In genomic region chr9:77551036-77551512, GRCm38 (mm10) we compare ENCODE assay signal across 16 mouse cellular contexts. TPM values are rescaled to one million over a fixed set of nuclear protein-coding genes. Genes with fewer than 3 reads are reported as not detected.
DNase-seq lines count a peak whose midpoint lies in the region; ATAC-seq and TF ChIP-seq lines count a peak whose summit lies in the region.
"Had no signal": no experiment of that assay in that cellular context is flagged by ENCODE, and none has a peak within 500 bp of the region (broad histone marks: within the 10 kb centered on the region; RNA-seq: fewer than 3 reads in every experiment).

No protein-coding gene starts in this region.

- TF ChIP-seq POLR2A in ES-Bruce4 (IDR thresholded peaks at IDR 0.05; ENCODE audit: insufficient read depth, low read length): no peak

- H3K9me3 ChIP-seq in liver, embryonic 14.5 days (ENCODE audit: control insufficient read depth, low read length): no peaks in the 10 kb centered on the region
- H3K9me3 ChIP-seq in liver, embryonic 11.5 days (ENCODE audit: control insufficient read depth, low read length): no peaks in the 10 kb centered on the region
- no peaks in the 10 kb centered on the region for H3K9me3 ChIP-seq in ES-Bruce4 (replicated peaks; ENCODE audit: control insufficient read depth, insufficient read depth, low read length, poor library complexity, severe bottlenecking)
- no peaks in the 10 kb centered on the region for H3K9me3 ChIP-seq in forebrain, embryonic 15.5 days
- H3K9me3 ChIP-seq in forebrain, embryonic 13.5 days (replicated peaks): no peaks in the 10 kb centered on the region
- H3K9me3 ChIP-seq: hindbrain, embryonic 10.5 days; limb, embryonic 12.5 days had no signal

- TF ChIP-seq EP300 in liver, embryonic 14.5 days (IDR thresholded peaks at IDR 0.05; ENCODE audit: low read depth): no peak
- TF ChIP-seq EP300 in ES-Bruce4 (IDR thresholded peaks at IDR 0.05; ENCODE audit: insufficient read depth, low read depth, low read length): no peak

- no peak for ATAC-seq in liver, embryonic 14.5 days (ENCODE audit: insufficient read depth)
- ATAC-seq in liver, embryonic 11.5 days (replicated peaks; ENCODE audit: low FRiP score): no peak
- peak; percentile 83 to 92 for ATAC-seq in hematopoietic stem cell, adult 5-6 weeks (replicated peaks in 1 of 2; ENCODE audit: insufficient read depth in 1 of 2, low FRiP score in 2 of 2, low TSS enrichment in 1 of 2, low read depth in 1 of 2, poor library complexity in 2 of 2, severe bottlenecking in 2 of 2)
- no peak for ATAC-seq in forebrain, embryonic 15.5 days (replicated peaks)
- no peak for ATAC-seq in forebrain, embryonic 13.5 days
- ATAC-seq: Patski had no signal

- DNase-seq in liver, embryonic 14.5 days (ENCODE audit: low read depth in 3 of 3, low spot score in 3 of 3): no peak
- DNase-seq in liver, embryonic 11.5 days (ENCODE audit: low spot score): no peak
- peak; percentile 81 for DNase-seq in A20 (ENCODE audit: low read depth, low spot score)
- no peak for DNase-seq in retina, postnatal 1 day
- DNase-seq: adrenal gland, postnatal 10 days; kidney, postnatal 10 days; lung, postnatal 36 days had no signal

- WGBS in liver, embryonic 14.5 days (ENCODE audit: insufficient replicate concordance): 17% methylated on average over 7 of the region's 7 CpGs
- WGBS in liver, embryonic 11.5 days: 40% methylated on average over 7 of the region's 7 CpGs
- 75% methylated on average over 7 of the region's 7 CpGs for WGBS in forebrain, embryonic 15.5 days
- 72% methylated on average over 7 of the region's 7 CpGs for WGBS in forebrain, embryonic 13.5 days

- peaks cover under 1% of the 10 kb centered on the region; the same call in 1 of the 2 replicates for H3K27me3 ChIP-seq in liver, embryonic 14.5 days (ENCODE audit: control insufficient read depth, insufficient read depth, low read length)
- no peaks in the 10 kb centered on the region for H3K27me3 ChIP-seq in liver, embryonic 11.5 days (replicated peaks; ENCODE audit: control insufficient read depth, insufficient read depth, low read length)
- no peaks in the 10 kb centered on the region for H3K27me3 ChIP-seq in ES-Bruce4 (ENCODE audit: control insufficient read depth, insufficient read depth, low read length, poor library complexity, severe bottlenecking)
- H3K27me3 ChIP-seq in forebrain, embryonic 15.5 days: no peaks in the 10 kb centered on the region
- no peaks in the 10 kb centered on the region for H3K27me3 ChIP-seq in forebrain, embryonic 13.5 days
- H3K27me3 ChIP-seq: limb, embryonic 12.5 days had no signal

- no peaks in the 10 kb centered on the region for H3K36me3 ChIP-seq in liver, embryonic 14.5 days (replicated peaks; ENCODE audit: control insufficient read depth, insufficient read depth, low read depth)
- no peaks in the 10 kb centered on the region for H3K36me3 ChIP-seq in liver, embryonic 11.5 days (ENCODE audit: control insufficient read depth, insufficient read depth, low read length)
- no peaks in the 10 kb centered on the region for H3K36me3 ChIP-seq in ES-Bruce4 (ENCODE audit: control insufficient read depth, insufficient read depth, low read length, poor library complexity, severe bottlenecking)
- H3K36me3 ChIP-seq in forebrain, embryonic 15.5 days: no peaks in the 10 kb centered on the region
- H3K36me3 ChIP-seq in forebrain, embryonic 13.5 days (ENCODE audit: poor library complexity, severe bottlenecking): no peaks in the 10 kb centered on the region
- H3K36me3 ChIP-seq: hindbrain, embryonic 10.5 days; limb, embryonic 12.5 days had no signal

- H3K4me1 ChIP-seq in liver, embryonic 14.5 days (replicated peaks; ENCODE audit: control insufficient read depth in 2 of 2, insufficient read depth in 2 of 2, low read length in 1 of 2): no peaks in the 10 kb centered on the region
- no peaks in the 10 kb centered on the region for H3K4me1 ChIP-seq in liver, embryonic 11.5 days (replicated peaks; ENCODE audit: control insufficient read depth, insufficient read depth, low read length)
- H3K4me1 ChIP-seq in ES-Bruce4 (ENCODE audit: control insufficient read depth, insufficient read depth, low read length): no peaks in the 10 kb centered on the region
- no peaks in the 10 kb centered on the region for H3K4me1 ChIP-seq in forebrain, embryonic 15.5 days
- no peaks in the 10 kb centered on the region for H3K4me1 ChIP-seq in forebrain, embryonic 13.5 days
- H3K4me1 ChIP-seq: limb, embryonic 12.5 days had no signal

- H3K4me3 ChIP-seq in liver, embryonic 14.5 days (ENCODE audit: insufficient read depth in 1 of 2, low read depth in 2 of 2, low read length in 2 of 2): no peak overlapping the region
- no peak overlapping the region for H3K4me3 ChIP-seq in liver, embryonic 11.5 days (ENCODE audit: low read depth, low read length)
- H3K4me3 ChIP-seq in ES-Bruce4 (ENCODE audit: low read depth, low read length): no peak overlapping the region
- no peak overlapping the region for H3K4me3 ChIP-seq in forebrain, embryonic 15.5 days
- no peak overlapping the region for H3K4me3 ChIP-seq in forebrain, embryonic 13.5 days
- H3K4me3 ChIP-seq: erythroblast, embryonic 14.5 days; hindbrain, embryonic 10.5 days; limb, embryonic 12.5 days had no signal

- no peak overlapping the region for H3K4me2 ChIP-seq in liver, embryonic 14.5 days (ENCODE audit: low read depth)
- no peak overlapping the region for H3K4me2 ChIP-seq in liver, embryonic 11.5 days
- no peak overlapping the region for H3K4me2 ChIP-seq in forebrain, embryonic 15.5 days (replicated peaks)
- no peak overlapping the region for H3K4me2 ChIP-seq in forebrain, embryonic 13.5 days
- H3K4me2 ChIP-seq: heart, embryonic 11.5 days; limb, embryonic 12.5 days had no signal

- no peak overlapping the region for H3K27ac ChIP-seq in liver, embryonic 14.5 days
- no peak overlapping the region for H3K27ac ChIP-seq in liver, embryonic 11.5 days (ENCODE audit: low read depth, low read length)
- H3K27ac ChIP-seq in ES-Bruce4 (ENCODE audit: insufficient read depth, low read length): no peak overlapping the region
- no peak overlapping the region for H3K27ac ChIP-seq in forebrain, embryonic 15.5 days (replicated peaks)
- no peak overlapping the region for H3K27ac ChIP-seq in forebrain, embryonic 13.5 days
- H3K27ac ChIP-seq: hindbrain, embryonic 10.5 days; limb, embryonic 12.5 days had no signal

- no peak overlapping the region for H3K9ac ChIP-seq in liver, embryonic 14.5 days (replicated peaks)
- no peak overlapping the region for H3K9ac ChIP-seq in liver, embryonic 11.5 days (ENCODE audit: low read depth, low read length)
- no peak overlapping the region for H3K9ac ChIP-seq in ES-Bruce4 (ENCODE audit: low read depth, poor library complexity, severe bottlenecking)
- H3K9ac ChIP-seq in forebrain, embryonic 15.5 days (replicated peaks): no peak overlapping the region
- H3K9ac ChIP-seq in forebrain, embryonic 13.5 days: no peak overlapping the region
- H3K9ac ChIP-seq: limb, embryonic 12.5 days had no signal

- peak; percentile 24; the same call in 1 of the 2 replicates for TF ChIP-seq CTCF in liver, embryonic 14.5 days (IDR thresholded peaks at IDR 0.05; ENCODE audit: low read depth)
- TF ChIP-seq CTCF in ES-Bruce4 (IDR thresholded peaks at IDR 0.05; ENCODE audit: low read depth, low read length): peak; percentile 8

RNA-seq across cellular contexts. Expression of gene Lrrc1, which starts 6.4 kb away (rescaled TPM):
- 2.3 and 3.2 TPM in 2 replicates for polyA plus RNA-seq in liver, embryonic 14.5 days (2012; rRNA removed)
- 2.9 and 3.1 TPM in 2 replicates for polyA plus RNA-seq in liver, embryonic 14.5 days (2014; fragmentation: Nextera tagmentation; extraction: Ambion mirVana)
- 5.6 and 5.8 TPM in 2 replicates for polyA plus RNA-seq in liver, embryonic 11.5 days (2014; fragmentation: Nextera tagmentation; extraction: Ambion mirVana)
- 20.9 and 24.9 TPM in 2 replicates for polyA plus RNA-seq in ES-Bruce4 (2011; ENCODE audit: insufficient read depth, insufficient read length, low read depth, missing spikeins)
- 24.4 and 30.0 TPM in 2 replicates for total RNA-seq in hematopoietic stem cell, adult 5-6 weeks (2017)
- polyA plus RNA-seq in forebrain, embryonic 15.5 days (2015; fragmentation: Nextera tagmentation; extraction: Ambion mirVana): 8.4 and 9.4 TPM in 2 replicates
- polyA plus RNA-seq in forebrain, embryonic 13.5 days (2015; fragmentation: Nextera tagmentation; extraction: Ambion mirVana): 12.5 and 13.0 TPM in 2 replicates

Comparison
In these comparisons a context has a peak if more than half of its experiments do, and no peak if none do; other contexts are left out.
1. ATAC-seq: peak in hematopoietic stem cell, adult 5-6 weeks (2 of 2); none in liver, embryonic 14.5 days (single experiment), liver, embryonic 11.5 days (single experiment), forebrain, embryonic 15.5 days (single experiment) and forebrain, embryonic 13.5 days (single experiment).